Mouse (Mus musculus) midbrain, embryonic 16.5 days (tissue): ENCODE results near the gene Ptprd. TPM values are rescaled to one million over a fixed set of nuclear protein-coding genes. Genes with fewer than 3 reads are reported as not detected.

ENCODE experiments used
- ATAC-seq: fragments of 200-750 bp; cut with Nextera tagmentation; 2 replicates; pipeline ENCODE4 v1.8.0; 2017; ENCODE audit warnings: moderate TSS enrichment
- H3K27ac ChIP-seq: fragments of 300-500 bp; sonication (generic); 2 replicates; pipeline ENCODE4 v1.5.1; 2014; ENCODE audit warnings: mild to moderate bottlenecking, low read length, mixed read lengths
- H3K27me3 ChIP-seq: fragments of 300-500 bp; sonication (generic); 2 replicates; pipeline ENCODE4 v1.6.1; 2014; ENCODE audit warnings: low read depth, low read length, mixed read lengths; ENCODE audit not compliant: control insufficient read depth, insufficient read depth
- H3K36me3 ChIP-seq: fragments of 300-500 bp; sonication (generic); 2 replicates; pipeline ENCODE4 v1.6.1; 2014; ENCODE audit warnings: mild to moderate bottlenecking, low read length, moderate library complexity, mixed read lengths; ENCODE audit not compliant: control insufficient read depth, insufficient read depth
- H3K4me1 ChIP-seq: fragments of 300-500 bp; sonication (generic); 2 replicates; pipeline ENCODE4 v1.6.1; 2014; ENCODE audit warnings: mild to moderate bottlenecking, low read length, mixed read lengths; ENCODE audit not compliant: control insufficient read depth, insufficient read depth
- H3K4me2 ChIP-seq: fragments of 300-500 bp; sonication (generic); 2 replicates; pipeline ENCODE4 v1.6.1; 2014; ENCODE audit warnings: mild to moderate bottlenecking, low read length, mixed read lengths
- H3K4me3 ChIP-seq: fragments of 300-500 bp; sonication (generic); 2 replicates; pipeline ENCODE4 v1.5.1; 2014; ENCODE audit warnings: low read depth, mild to moderate bottlenecking, low read length, moderate library complexity, mixed read lengths
- H3K9ac ChIP-seq: fragments of 300-500 bp; sonication (generic); 2 replicates; pipeline ENCODE4 v1.6.1; 2014; ENCODE audit warnings: low read depth, low read length, mixed read lengths
- H3K9me3 ChIP-seq: fragments of 300-500 bp; sonication (generic); replicated peaks from 2 replicates; pipeline ENCODE4 v1.6.1; 2014; ENCODE audit warnings: mild to moderate bottlenecking, low read length, mixed read lengths; ENCODE audit not compliant: control insufficient read depth, poor library complexity, severe bottlenecking
- WGBS: fragments of 180-500 bp; shearing (Covaris S2); extraction: QIAGEN DNeasy Blood & Tissue Kit; methylation state at CpG from one replicate; pipeline ENCODE4 v1.1.7; 2014; 5-methylcytosine and 5-hydroxymethylcytosine counted together
- polyA plus RNA-seq: library from polyadenylated mRNA; unstranded; fragments of >200 nt; fragmentation: Nextera tagmentation; extraction: Ambion mirVana; gene quantifications from 2 replicates; pipeline ENCODE4 v1.2.1, GENCODE M21; 2015

Ptprd gene
- polyA plus RNA-seq, 1 experiment from 2014 or later: 90.7 TPM

DNA sequence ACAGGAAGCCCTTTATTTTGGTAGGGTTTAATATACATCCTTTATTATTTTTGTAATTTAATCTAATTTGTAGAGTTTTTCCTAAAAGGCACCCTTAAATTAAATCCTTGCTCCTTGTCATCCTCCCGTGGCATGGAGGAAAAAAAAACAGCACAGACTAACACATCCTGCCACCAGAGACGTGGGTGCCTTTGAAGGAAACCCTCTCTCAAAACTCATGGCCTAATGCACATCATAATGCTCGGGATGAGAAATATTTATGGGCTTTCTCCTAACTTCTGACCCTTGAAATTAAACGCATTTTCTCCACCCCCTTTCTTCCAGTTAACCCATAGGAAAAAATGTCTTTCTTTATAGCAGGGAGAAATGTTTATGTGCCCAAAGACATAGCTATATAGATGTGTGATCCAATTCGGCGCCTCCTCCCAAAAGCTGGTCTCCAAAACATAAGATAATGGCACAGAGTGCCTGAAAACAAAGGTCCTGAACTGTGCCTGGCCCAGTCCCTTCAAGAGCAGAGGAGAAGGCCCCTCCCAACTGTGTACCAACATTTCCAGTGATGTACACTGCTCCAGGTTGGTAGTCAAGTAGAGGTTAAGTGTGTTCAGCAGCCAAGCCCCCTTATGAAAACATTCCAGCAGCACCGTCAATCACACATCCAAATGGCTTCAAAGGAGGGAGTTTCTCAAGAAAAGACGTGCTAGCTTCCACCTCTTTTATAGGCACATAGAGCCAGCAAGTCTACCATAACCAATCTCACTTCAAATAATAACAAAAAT, 1860.4 kb downstream of the Ptprd start:
- Histone ChIP-seq H3K4me3 (no peak overlapping the region), H3K36me3 (no peaks in the 10 kb centered on the region), H3K27ac (no peak overlapping the region), H3K27me3 (no peaks in the 10 kb centered on the region), H3K4me2 (no peak overlapping the region), H3K4me1 (peaks cover 9% of the 10 kb centered on the region; the same call in 1 of the 2 replicates), H3K9me3 (no peaks in the 10 kb centered on the region), H3K9ac (no peak overlapping the region)
- 0 out of 2 replicates have a peak, but pooled peaks have one; percentile 60 for ATAC-seq
- WGBS: 65% methylated on average over 8 of the region's 8 CpGs

DNA sequence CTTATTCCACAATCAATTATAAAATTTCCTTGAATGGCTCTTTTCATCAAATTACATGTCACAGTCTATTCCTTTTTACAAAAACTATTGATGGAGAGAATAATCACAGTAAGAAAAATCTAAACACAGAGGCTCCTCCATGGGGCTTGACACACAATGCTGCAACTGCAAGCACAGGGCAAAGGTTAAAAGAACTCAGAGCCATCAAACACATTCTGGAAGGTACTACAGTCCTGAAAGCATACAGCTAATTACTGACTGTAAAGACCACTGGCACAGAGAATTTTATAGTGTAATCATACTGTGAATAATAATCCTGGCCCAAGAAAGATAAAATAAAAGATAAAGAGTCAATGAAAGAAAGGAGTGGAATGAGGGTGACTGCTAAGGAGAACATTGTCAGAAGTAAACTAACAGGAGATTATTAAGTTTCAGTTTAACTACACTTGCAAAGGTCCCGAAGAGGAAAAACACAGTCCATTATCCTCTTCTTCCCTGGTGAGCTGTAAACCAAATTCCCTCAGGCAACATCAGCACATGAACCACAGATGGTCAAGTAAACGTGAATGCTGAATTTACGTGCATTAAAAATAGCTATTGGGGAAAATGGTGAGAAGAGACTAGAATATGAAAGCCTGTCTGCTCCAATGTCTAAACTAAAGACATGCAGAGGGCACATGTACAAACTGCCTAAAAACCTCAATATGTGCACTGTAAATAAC, 1861.4 kb downstream of the Ptprd start:
- no peak for ATAC-seq
- WGBS: 34% methylated on average over 3 of the region's 3 CpGs

GRCm38 (mm10) chr4:76344059-76344458, 1867.7 kb downstream of the Ptprd start:
- H3K9ac ChIP-seq: no peak overlapping the region
- no peaks in the 10 kb centered on the region for H3K27me3 ChIP-seq
- H3K36me3 ChIP-seq: no peaks in the 10 kb centered on the region
- H3K4me2 ChIP-seq: no peak overlapping the region
- no peaks in the 10 kb centered on the region for H3K4me1 ChIP-seq
- no peak for ATAC-seq
- H3K27ac ChIP-seq: no peak overlapping the region
- WGBS: 63% methylated on average over 3 of the region's 3 CpGs
- no peaks in the 10 kb centered on the region for H3K9me3 ChIP-seq
- no peak overlapping the region for H3K4me3 ChIP-seq

More for the DNA sequence above, 1861.4 kb downstream of the Ptprd start:
- Histone ChIP-seq H3K4me2 (no peak overlapping the region), H3K27ac (no peak overlapping the region), H3K36me3 (no peaks in the 10 kb centered on the region), H3K9me3 (no peaks in the 10 kb centered on the region), H3K4me1 (peaks cover 9% of the 10 kb centered on the region; the same call in 1 of the 2 replicates), H3K27me3 (no peaks in the 10 kb centered on the region), H3K9ac (no peak overlapping the region), H3K4me3 (no peak overlapping the region)

- ATAC-seq: no peak
- Histone ChIP-seq H3K36me3 (no peaks in the 10 kb centered on the region), H3K4me2 (no peak overlapping the region), H3K27ac (no peak overlapping the region), H3K4me3 (no peak overlapping the region), H3K27me3 (no peaks in the 10 kb centered on the region), H3K9ac (no peak overlapping the region), H3K9me3 (no peaks in the 10 kb centered on the region), H3K4me1 (no peaks in the 10 kb centered on the region)
- 68% methylated on average over 1 of the region's 1 CpGs for WGBS
Observed at GRCm38 (mm10) chr4:76337926-76338325, 1873.8 kb downstream of the Ptprd start.

DNA sequence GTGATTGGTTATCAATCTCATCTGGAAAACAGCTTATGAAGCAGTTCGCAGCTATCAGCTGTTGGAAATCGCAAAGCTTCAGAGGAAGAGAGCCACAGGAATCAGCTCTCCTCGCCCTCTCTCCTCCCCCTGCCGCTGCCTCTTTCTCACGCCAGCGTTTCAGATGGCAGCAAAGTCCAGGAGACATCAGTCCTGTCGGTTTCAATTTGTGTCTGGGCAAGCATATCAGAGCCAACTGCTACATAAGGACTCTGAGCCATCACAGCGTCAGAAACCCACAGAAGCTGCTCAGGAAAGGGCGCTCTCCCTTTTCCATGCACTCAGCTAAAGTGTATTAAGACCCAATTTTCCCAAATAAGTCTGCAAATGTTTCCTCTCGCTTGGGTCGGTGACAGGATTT, 1884.4 kb downstream of the Ptprd start:
- H3K4me2 ChIP-seq: peak overlapping the region; percentile 59
- ATAC-seq: peak; percentile 43
- no peaks in the 10 kb centered on the region for H3K27me3 ChIP-seq
- H3K27ac ChIP-seq: peak overlapping the region; percentile 67
- WGBS: 5% methylated on average over 11 of the region's 11 CpGs
- no peaks in the 10 kb centered on the region for H3K9me3 ChIP-seq
- H3K9ac ChIP-seq: peak overlapping the region; percentile 44; the same call in 1 of the 2 replicates
- no peaks in the 10 kb centered on the region for H3K36me3 ChIP-seq
- H3K4me1 ChIP-seq: peaks cover 25% of the 10 kb centered on the region
- peak overlapping the region; percentile 16 for H3K4me3 ChIP-seq

GRCm38 (mm10) chr4:76325646-76326045, 1886.1 kb downstream of the Ptprd start:
- H3K4me1 ChIP-seq: peaks cover 25% of the 10 kb centered on the region
- no peak for ATAC-seq
- H3K9ac ChIP-seq: no peak overlapping the region
- no peak overlapping the region for H3K4me3 ChIP-seq
- H3K4me2 ChIP-seq: no peak overlapping the region
- H3K9me3 ChIP-seq: no peaks in the 10 kb centered on the region
- WGBS: 86% methylated on average over 3 of the region's 3 CpGs
- no peak overlapping the region for H3K27ac ChIP-seq
- H3K36me3 ChIP-seq: no peaks in the 10 kb centered on the region
- no peaks in the 10 kb centered on the region for H3K27me3 ChIP-seq

- Histone ChIP-seq H3K4me2 (no peak overlapping the region), H3K9ac (no peak overlapping the region), H3K27me3 (no peaks in the 10 kb centered on the region), H3K4me3 (no peak overlapping the region), H3K9me3 (no peaks in the 10 kb centered on the region), H3K36me3 (no peaks in the 10 kb centered on the region), H3K27ac (peak overlapping the region; percentile 28; the same call in 1 of the 2 replicates), H3K4me1 (peaks cover 25% of the 10 kb centered on the region)
- peak; percentile 81 for ATAC-seq
- 40% methylated on average over 10 of the region's 10 CpGs for WGBS
Observed at GRCm38 (mm10) chr4:76324928-76325327, 1886.8 kb downstream of the Ptprd start.

DNA sequence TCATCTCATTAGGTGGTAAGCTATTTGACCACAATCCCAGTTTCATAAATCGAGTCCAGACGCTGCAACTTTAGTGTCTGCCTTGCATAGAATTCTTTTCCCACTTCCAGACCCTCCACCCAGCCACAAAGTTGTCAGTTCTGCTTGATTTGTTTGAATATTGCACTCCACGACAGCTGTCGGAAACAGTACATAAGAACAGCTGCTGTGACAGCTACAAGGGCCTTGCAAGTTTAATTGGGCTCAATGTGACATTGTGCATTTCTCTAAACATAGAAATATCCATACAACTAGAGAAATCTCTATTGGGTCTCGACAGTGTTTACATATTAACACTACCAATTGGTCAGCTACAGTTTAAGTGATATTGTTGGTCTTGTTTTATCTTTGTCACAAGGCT, 1887.3 kb downstream of the Ptprd start:
- H3K9ac ChIP-seq: no peak overlapping the region
- peak; percentile 49 for ATAC-seq
- H3K27me3 ChIP-seq: no peaks in the 10 kb centered on the region
- no peak overlapping the region for H3K4me3 ChIP-seq
- peaks cover 25% of the 10 kb centered on the region for H3K4me1 ChIP-seq
- WGBS: 44% methylated on average over 5 of the region's 5 CpGs
- no peak overlapping the region for H3K4me2 ChIP-seq
- no peaks in the 10 kb centered on the region for H3K9me3 ChIP-seq
- no peaks in the 10 kb centered on the region for H3K36me3 ChIP-seq
- peak overlapping the region; percentile 61; the same call in 1 of the 2 replicates for H3K27ac ChIP-seq

DNA sequence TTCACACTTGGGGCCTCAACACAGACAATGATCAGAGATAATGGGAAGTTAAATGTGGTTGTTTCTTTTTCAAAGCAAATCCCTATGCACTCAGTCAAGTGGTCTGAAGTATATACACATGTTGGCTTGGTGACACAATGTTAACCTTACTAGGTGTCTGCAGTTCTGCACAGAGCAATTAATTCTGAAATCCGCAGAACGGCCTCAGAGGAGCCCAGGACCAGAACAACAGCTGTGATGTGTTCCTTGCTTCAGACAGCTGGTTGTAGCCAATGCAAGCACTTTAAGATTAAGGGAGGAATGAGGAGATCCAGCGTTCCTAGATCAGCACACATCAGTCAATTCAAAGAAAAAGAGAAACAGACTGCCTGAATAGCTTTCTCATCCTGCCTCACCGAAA, 1891.9 kb downstream of the Ptprd start:
- H3K9me3 ChIP-seq: no peaks in the 10 kb centered on the region
- WGBS: 71% methylated on average over 4 of the region's 4 CpGs
- no peak overlapping the region for H3K27ac ChIP-seq
- no peak overlapping the region for H3K4me3 ChIP-seq
- no peak overlapping the region for H3K9ac ChIP-seq
- no peaks in the 10 kb centered on the region for H3K36me3 ChIP-seq
- no peak for ATAC-seq
- peaks cover 6% of the 10 kb centered on the region for H3K4me1 ChIP-seq
- H3K27me3 ChIP-seq: no peaks in the 10 kb centered on the region
- no peak overlapping the region for H3K4me2 ChIP-seq
